Mouse (Mus musculus): ENCODE measurements around the gene Epha4.

DNA sequence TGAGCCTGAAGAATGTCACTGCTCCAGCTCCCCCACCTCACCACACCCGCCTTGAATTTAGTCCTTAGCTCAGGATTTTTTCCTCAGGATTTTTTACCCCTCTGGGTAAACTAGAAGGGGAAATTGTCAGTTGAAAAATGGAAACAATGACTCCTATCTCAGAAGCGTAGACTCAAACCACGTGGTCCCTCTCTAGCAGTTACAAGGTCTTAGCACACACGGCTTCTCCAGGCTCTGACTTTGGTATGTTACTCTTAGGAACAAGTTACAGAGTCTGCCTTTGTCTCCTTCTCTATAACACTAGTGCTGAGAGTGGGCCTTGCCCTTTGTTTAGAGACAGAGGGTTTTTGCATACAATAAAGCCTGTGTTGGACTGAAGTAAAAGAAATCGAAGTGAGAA, 175.2 kb downstream of the Epha4 start:
- TF ChIP-seq CTCF (conservative IDR thresholded peaks at IDR 0.05; ENCODE audit: insufficient read depth, insufficient read length, low read depth, low read length), result no peak
- TF ChIP-seq POLR2A (IDR thresholded peaks at IDR 0.05; ENCODE audit: low read depth, low read length), result no peak
